Mouse (Mus musculus): ENCODE measurements around the gene Nt5e. TPM values are rescaled to one million over a fixed set of nuclear protein-coding genes. Genes with fewer than 3 reads are reported as not detected.
"Not testable (repeated sequence)": the region's sequence is repeated elsewhere in the genome, so short reads cannot be mapped to it uniquely, and the experiment has no call there.

The Nt5e gene
- polyA plus RNA-seq, 1 experiment from 2014 or later: 4.3 TPM

- ATAC-seq (replicated peaks; ENCODE audit: low FRiP score, low read depth): no peak
- Histone ChIP-seq H3K4me2 (ENCODE audit: low read length) (no peak overlapping the region), H3K9me3 (replicated peaks; ENCODE audit: low read length) (no peaks in the 10 kb centered on the region), H3K4me1 (replicated peaks; ENCODE audit: insufficient read depth, low read length) (no peaks in the 10 kb centered on the region), H3K4me3 (replicated peaks; ENCODE audit: low read depth, low read length) (no peak overlapping the region), H3K9ac (ENCODE audit: low read depth, low read length) (no peak overlapping the region), H3K27me3 (ENCODE audit: insufficient read depth, low read length) (no peaks in the 10 kb centered on the region), H3K27ac (no peak overlapping the region), H3K36me3 (ENCODE audit: insufficient read depth, low read length) (no peaks in the 10 kb centered on the region)
- no peak for TF ChIP-seq CTCF (IDR thresholded peaks at IDR 0.05; ENCODE audit: low read depth)
- no peak for DNase-seq (ENCODE audit: low spot score)
- WGBS: 58% methylated on average over 5 of the region's 5 CpGs
Observed at GRCm38 (mm10) chr9:88296321-88296720, 30.7 kb upstream of the Nt5e start.

GRCm38 (mm10) chr9:88297244-88297643 lies 29.8 kb upstream of the Nt5e start:
- H3K9me3 ChIP-seq (replicated peaks; ENCODE audit: low read length); H3K4me2 ChIP-seq (ENCODE audit: low read length); DNase-seq (ENCODE audit: low spot score); ATAC-seq (replicated peaks; ENCODE audit: low FRiP score, low read depth); H3K4me1 ChIP-seq (replicated peaks; ENCODE audit: insufficient read depth, low read length); H3K9ac ChIP-seq (ENCODE audit: low read depth, low read length); H3K27ac ChIP-seq; H3K36me3 ChIP-seq (ENCODE audit: insufficient read depth, low read length); H3K4me3 ChIP-seq (replicated peaks; ENCODE audit: low read depth, low read length); H3K27me3 ChIP-seq (ENCODE audit: insufficient read depth, low read length): not testable (repeated sequence)
- WGBS: 89% methylated on average over 3 of the region's 3 CpGs

- Histone ChIP-seq H3K27ac (no peak overlapping the region), H3K9ac (ENCODE audit: low read depth, low read length) (no peak overlapping the region), H3K36me3 (ENCODE audit: insufficient read depth, low read length) (no peaks in the 10 kb centered on the region), H3K9me3 (replicated peaks; ENCODE audit: low read length) (no peaks in the 10 kb centered on the region), H3K27me3 (ENCODE audit: insufficient read depth, low read length) (no peaks in the 10 kb centered on the region), H3K4me3 (replicated peaks; ENCODE audit: low read depth, low read length) (no peak overlapping the region), H3K4me2 (ENCODE audit: low read length) (no peak overlapping the region), H3K4me1 (replicated peaks; ENCODE audit: insufficient read depth, low read length) (no peaks in the 10 kb centered on the region)
- 80% methylated on average over 8 of the region's 8 CpGs for WGBS
- no peak for TF ChIP-seq CTCF (IDR thresholded peaks at IDR 0.05; ENCODE audit: low read depth)
- no peak for DNase-seq (ENCODE audit: low spot score)
- ATAC-seq (replicated peaks; ENCODE audit: low FRiP score, low read depth): no peak
Observed at GRCm38 (mm10) chr9:88297871-88298658, 28.9 kb upstream of the Nt5e start.

- no peak for TF ChIP-seq CTCF (IDR thresholded peaks at IDR 0.05; ENCODE audit: low read depth)
- Histone ChIP-seq H3K4me3 (replicated peaks; ENCODE audit: low read depth, low read length) (no peak overlapping the region), H3K36me3 (ENCODE audit: insufficient read depth, low read length) (no peaks in the 10 kb centered on the region), H3K9ac (ENCODE audit: low read depth, low read length) (no peak overlapping the region), H3K9me3 (replicated peaks; ENCODE audit: low read length) (no peaks in the 10 kb centered on the region), H3K4me2 (ENCODE audit: low read length) (no peak overlapping the region), H3K27ac (no peak overlapping the region), H3K27me3 (ENCODE audit: insufficient read depth, low read length) (no peaks in the 10 kb centered on the region), H3K4me1 (replicated peaks; ENCODE audit: insufficient read depth, low read length) (no peaks in the 10 kb centered on the region)
- WGBS: 89% methylated on average over 2 of the region's 2 CpGs
- DNase-seq (ENCODE audit: low spot score) (no peak), ATAC-seq (replicated peaks; ENCODE audit: low FRiP score, low read depth) (no peak)
Observed at GRCm38 (mm10) chr9:88307019-88307618, 19.9 kb upstream of the Nt5e start.

- 61% methylated on average over 1 of the region's 1 CpGs for WGBS
- ATAC-seq (replicated peaks; ENCODE audit: low FRiP score, low read depth) (no peak), DNase-seq (ENCODE audit: low spot score) (no peak)
- Histone ChIP-seq H3K27ac (no peak overlapping the region), H3K9ac (ENCODE audit: low read depth, low read length) (no peak overlapping the region), H3K4me1 (replicated peaks; ENCODE audit: insufficient read depth, low read length) (no peaks in the 10 kb centered on the region), H3K36me3 (ENCODE audit: insufficient read depth, low read length) (no peaks in the 10 kb centered on the region), H3K4me2 (ENCODE audit: low read length) (no peak overlapping the region), H3K4me3 (replicated peaks; ENCODE audit: low read depth, low read length) (no peak overlapping the region), H3K27me3 (ENCODE audit: insufficient read depth, low read length) (no peaks in the 10 kb centered on the region), H3K9me3 (replicated peaks; ENCODE audit: low read length) (no peaks in the 10 kb centered on the region)
- TF ChIP-seq CTCF (IDR thresholded peaks at IDR 0.05; ENCODE audit: low read depth): no peak
Observed at GRCm38 (mm10) chr9:88309127-88309526, 17.9 kb upstream of the Nt5e start.

- Histone ChIP-seq H3K4me2 (ENCODE audit: low read length) (no peak overlapping the region), H3K4me1 (replicated peaks; ENCODE audit: insufficient read depth, low read length) (no peaks in the 10 kb centered on the region), H3K36me3 (ENCODE audit: insufficient read depth, low read length) (no peaks in the 10 kb centered on the region), H3K9ac (ENCODE audit: low read depth, low read length) (no peak overlapping the region), H3K27ac (no peak overlapping the region), H3K9me3 (replicated peaks; ENCODE audit: low read length) (no peaks in the 10 kb centered on the region), H3K4me3 (replicated peaks; ENCODE audit: low read depth, low read length) (no peak overlapping the region), H3K27me3 (ENCODE audit: insufficient read depth, low read length) (no peaks in the 10 kb centered on the region)
- ATAC-seq (replicated peaks; ENCODE audit: low FRiP score, low read depth) (no peak), DNase-seq (ENCODE audit: low spot score) (no peak)
- TF ChIP-seq CTCF (IDR thresholded peaks at IDR 0.05; ENCODE audit: low read depth): no peak
Observed at GRCm38 (mm10) chr9:88319226-88319625, 7.8 kb upstream of the Nt5e start.
